Mouse (Mus musculus): ENCODE results near the gene Cald1.

The Cald1 gene

DNA sequence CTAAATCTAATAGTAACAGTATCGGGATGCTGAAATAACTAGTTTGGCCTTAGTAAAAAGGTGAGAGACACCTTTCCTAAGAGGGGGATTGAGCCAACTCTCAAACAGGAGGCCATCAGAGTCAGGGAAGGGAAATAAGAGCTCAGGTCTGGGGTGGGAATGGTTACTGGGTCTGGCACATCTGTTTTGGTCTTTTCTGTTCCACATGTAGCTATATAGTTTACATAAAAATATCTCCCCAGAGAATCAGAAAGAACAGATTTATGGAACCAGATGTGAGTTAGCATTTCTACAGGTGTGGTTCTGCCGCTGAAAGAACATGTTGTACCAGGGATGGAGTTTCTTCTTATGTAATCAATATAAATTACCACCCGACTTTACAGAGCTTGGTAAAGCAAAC is 17.1 kb downstream of the Cald1 start:
- DNase-seq, result no peak

DNA sequence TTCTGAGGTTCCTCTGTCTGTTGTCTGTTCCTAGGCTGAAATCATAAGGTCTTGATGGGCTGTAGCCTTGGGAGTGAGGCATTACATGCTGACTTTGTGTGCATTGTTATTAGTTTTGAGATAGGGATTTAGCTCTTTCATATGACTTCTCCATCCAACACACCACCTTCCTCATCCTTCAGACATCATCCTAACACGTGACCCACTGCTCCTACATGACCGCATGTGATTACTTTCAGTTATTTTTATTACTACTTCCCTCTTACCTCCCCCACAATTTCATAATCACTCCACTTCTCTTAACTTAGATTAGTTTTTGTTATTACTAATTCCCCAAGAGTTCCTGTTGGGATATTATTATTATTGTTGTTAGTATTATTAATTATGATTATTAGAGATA is 21.2 kb downstream of the Cald1 start:
- DNase-seq, result no peak

DNA sequence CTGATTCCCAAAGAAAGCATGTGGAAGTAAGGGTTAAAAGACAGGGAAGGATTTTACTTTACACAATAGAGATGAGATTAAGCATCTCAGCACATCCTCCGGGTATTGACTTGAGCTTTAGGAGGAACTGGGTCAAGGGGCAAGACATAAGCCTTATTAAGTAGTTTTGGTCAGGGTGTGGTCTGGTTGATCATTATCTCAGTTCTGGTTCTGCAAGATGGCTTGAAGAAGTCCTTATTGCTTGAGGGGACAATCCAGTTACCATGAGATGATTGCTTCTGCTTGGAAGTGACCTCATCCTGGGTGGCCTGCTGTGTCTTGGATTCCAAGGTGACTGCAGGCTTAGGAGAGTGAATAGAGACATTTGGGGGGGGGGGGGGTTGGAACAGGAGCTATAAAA is 21.9 kb downstream of the Cald1 start:
- DNase-seq, result no peak

DNA sequence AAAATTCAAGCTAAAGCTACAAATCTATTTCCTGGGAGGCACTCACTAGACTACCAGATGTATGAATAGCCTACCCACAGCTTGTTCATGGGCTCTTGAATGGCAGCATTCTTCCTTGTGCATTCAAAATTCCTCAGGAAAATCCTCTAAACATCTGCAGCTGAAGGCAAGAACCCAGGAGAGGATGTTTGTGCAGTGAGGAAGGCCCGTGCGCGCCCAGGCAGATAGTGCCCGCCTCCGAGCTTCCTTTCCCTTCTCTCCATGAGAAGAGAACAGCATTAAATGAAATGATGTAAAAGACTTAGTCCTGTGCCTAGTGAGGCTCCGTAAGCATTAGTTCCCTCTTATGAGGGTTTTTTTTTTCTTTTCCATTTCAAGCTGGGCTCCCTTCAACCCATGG is 24.6 kb downstream of the Cald1 start:
- DNase-seq, result no peak

DNA sequence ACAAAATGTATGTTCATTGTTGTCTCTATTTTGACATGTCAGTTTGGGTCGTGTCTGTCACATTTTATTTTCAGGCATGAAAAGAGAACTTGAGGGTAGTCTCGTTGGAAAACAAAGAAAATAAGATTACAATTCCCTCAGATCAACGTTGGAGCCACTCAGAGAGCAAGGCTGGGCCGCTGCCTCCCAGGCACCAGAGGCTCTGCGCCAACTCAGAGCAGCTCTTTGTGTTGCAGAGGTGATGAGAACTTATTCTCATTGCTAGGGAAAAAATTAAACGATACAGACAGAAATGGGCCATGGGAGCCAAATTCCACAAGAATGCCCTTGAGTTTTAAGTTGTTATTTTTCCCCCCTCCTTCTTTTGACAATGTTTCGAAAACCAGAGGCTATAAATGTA is 25.0 kb downstream of the Cald1 start:
- no peak for DNase-seq

DNA sequence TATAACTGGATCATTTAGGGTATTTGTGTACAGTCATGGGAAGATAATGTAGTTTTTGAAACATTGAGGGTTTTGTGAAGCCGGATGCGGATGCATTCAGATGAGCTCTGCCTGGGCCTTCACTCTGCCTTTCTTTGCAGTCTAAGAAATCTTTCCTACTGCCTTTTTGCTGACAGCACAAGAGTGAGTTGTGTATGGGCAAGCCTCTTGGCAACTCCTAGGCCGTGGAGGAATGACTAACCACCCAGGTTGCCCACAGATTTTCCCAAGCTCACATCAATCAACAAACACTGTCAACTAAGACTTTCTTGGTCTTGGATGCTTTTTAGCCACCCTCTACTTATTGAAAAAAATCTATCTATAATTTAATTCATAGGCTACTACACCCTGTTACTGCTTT is 26.2 kb downstream of the Cald1 start:
- DNase-seq, result no peak

DNA sequence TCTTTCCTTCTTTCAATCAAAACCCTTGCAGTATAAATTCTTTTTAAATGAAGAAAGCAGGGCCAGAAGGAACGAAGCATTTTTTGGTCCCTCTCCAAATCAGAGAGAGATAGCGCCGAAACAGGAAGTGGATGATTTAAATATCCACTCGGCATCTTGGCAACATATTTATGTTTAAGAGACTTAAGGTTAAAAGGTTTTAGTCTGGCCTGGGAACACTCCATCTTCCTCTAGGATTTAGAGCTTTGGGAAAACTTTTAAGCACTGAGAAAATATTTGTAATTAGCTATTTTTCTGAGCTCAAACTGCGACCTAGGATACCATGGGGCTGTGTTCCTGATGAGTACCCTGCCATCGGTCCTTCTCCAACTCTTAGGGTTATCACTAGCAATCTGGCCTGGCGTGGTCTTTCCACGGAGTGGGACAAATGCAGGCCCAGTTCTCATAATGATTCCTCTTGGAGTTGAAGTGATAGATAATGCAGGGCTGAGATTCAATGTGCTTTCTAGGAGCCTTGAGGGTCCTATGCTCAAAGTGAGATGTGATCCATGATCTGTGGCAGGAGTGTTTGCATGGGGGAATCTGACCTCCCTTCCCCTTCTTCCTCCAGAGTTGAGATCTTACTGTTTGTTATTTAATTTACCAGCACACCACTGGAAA is 28.4 kb downstream of the Cald1 start:
- peak; percentile 39 for DNase-seq

DNA sequence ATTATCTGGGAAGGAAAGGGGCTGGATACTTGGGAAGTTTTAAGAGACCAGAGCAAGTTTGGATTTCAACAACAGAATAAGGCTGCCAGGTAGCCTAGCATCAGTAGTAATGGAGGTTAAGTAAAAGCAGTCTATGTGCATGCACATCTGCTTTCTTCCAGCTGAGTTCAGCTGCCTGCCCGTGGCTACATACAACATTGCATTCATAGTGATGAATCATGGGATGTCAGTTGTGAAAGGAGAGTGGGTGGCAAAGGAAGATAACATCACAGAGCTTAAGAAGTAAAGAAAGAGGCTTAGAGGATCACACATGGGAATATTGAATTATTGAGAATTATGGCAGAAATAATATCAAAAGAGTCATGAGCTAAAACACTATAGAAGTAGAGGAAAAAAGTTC is 29.8 kb downstream of the Cald1 start:
- no peak for DNase-seq

DNA sequence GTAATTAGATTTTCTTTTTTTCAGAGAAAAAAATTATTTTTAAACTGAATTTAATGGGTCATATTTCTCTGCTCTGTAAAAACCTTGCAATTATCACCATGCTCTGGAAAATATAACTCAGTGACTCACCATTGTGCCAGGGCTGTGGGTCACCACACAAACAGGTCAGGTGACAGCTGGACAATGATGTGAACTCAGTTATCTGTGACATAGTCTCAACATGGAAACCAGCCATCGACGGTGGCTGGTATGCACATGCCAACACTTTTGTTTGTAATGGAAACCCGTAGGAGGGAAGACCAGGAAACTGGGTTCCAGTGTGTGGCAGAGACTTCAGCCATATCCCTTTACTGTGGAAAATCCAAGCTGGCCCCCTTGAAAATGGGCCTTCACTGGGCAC is 35.5 kb downstream of the Cald1 start:
- no peak for DNase-seq

DNA sequence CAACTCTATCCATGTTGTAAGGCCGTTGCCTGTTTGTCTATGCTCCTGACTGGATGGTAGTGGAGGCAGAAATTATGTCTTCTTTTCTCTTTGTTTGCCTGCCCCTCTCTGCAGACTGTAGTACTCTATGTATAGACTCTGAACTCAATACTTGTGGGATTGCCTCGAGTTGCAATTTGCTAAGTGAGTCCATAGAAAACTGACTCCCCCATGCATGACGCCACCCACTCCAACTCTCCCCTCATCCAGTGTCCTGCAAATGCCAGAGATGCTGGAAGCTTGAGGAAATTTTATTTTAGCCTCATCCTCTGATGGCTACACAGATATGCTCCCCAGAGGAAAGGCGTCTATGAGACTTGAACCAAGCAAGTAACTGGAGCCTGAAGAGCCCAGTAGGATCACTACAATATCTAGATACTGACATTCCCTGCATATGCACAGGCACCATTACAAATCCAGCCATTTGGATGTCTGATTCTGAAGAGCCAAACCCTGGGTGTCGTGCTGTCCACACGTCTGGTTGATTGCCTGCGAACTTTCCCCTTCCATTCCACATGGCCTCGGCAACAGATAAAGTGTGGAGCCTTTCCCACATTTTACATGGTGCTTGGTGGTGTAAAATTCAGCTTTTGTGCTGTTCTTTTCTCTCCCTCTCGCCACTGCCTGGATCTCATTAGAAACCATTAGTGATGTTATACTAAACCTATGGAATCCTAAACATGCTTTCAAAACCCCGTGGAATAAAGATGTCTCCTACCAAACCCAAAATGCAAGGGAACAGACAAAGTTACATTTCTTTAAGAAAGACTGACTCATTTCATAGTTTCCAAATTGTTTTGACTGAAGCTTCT is 39.5 kb downstream of the Cald1 start:
- DNase-seq, result no peak

DNA sequence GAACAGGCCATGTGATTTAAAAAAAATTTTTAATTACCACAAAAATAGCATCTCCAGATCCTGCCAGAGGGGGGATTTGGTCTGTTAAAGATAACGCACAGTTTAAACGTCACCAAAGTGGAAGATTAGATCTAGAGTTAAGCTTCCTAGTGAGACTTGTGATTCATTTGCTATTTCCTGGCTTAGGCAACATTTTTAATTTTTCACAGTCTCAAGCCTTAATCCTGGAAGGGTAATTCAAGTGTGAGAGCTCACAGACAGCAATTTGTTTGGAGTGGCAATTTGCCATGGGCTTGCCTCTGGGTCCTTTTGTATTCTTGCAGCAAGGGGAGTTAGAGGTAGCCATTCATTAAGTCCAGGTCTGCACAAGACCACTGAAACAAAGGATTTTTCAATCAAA is 40.4 kb downstream of the Cald1 start:
- peak; percentile 83 for DNase-seq

DNA sequence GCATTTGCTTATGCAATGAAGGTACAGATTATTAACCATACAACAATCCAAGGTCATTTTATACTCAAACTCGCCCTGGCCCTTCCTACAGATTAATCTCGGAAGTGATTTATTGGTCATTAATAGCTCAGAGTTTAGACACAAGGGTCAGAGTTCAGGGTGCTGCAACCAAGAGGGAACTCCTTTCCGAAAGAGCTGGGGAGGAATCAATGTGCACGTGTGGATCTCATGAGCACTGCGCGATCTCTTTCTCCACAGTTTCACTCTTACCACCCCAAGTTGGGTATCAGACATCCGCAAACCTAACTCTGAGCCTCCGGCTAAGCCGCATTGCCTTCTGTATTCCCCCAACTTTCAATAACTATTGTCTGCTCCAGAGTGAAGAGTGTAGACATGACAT is 41.9 kb downstream of the Cald1 start:
- no peak for DNase-seq

DNA sequence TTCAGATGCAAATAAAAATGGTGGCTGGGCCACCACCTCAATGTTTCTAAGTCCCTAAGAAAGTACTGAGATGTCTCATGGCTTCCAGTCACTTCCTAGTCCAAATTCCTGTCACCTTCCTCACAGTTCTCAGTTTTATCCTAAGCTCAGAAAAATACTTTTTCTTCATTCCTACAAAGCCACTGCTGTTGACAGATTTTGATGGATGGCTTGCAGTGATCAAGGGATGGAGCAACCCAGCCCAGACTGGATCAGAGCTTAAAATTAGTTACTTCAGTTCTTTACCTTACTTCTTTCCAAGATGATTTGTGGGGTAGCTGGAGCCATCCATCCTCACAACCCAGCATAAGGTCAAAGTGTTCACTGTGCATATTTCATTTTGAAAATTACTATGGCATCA is 42.8 kb downstream of the Cald1 start:
- no peak for DNase-seq

DNA sequence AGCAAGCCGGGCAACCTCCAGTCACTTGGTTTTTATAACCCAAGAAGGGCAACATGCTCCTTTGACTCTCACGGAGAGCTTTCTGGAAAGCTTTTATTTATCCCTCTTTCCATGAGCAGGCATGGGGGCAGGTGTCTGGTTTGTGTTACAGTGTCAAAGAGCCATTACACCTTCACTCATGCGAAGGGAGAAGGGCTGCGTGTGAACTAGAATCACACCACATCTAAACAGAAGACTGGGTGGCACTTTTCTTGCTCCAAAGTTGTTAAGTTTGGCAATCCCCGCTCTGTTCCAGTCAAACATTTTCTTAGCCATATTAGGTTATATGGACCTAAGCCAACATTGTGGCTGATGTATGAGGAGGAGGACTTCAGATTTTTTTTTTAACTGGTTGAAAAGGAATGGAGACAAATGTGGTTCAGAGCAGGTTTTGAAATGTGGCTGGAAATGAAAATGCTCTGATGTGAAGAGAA is 43.8 kb downstream of the Cald1 start:
- DNase-seq, result no peak

DNA sequence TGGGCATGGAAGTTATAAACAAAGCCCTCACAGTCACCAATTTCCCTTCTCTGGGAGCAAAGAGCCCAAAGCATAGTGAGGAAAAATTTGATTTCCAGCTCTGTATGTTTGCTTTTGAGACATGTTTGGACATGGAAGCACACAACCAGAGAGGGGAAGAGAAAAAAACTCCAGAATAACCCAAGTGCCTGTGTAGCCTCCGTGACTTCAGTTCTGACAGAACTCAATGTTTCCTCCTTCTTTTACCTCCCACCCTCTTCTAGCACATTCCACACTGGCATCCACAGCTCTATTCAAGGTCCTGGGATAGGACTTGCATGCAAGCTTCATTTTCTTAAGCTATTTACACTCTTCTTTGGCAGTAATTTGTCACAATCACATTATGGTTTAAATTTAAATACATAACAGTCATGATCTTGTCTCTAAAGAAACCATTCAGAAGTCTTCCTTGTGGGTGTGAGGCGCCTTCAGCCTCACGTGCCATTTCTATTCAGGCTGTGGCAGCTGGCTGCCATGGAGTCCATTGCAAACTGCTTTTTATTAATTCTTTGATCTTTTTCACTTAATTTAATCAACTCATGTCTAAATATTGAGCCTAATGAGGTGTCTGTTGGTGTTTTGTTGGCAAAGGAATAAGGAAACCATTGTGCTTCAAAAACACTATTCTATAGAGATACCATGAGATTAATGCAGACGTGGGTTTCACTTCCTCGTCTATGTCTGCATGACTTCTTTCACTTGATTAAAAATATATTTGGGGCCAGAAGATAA is 49.9 kb downstream of the Cald1 start:
- DNase-seq, result no peak

DNA sequence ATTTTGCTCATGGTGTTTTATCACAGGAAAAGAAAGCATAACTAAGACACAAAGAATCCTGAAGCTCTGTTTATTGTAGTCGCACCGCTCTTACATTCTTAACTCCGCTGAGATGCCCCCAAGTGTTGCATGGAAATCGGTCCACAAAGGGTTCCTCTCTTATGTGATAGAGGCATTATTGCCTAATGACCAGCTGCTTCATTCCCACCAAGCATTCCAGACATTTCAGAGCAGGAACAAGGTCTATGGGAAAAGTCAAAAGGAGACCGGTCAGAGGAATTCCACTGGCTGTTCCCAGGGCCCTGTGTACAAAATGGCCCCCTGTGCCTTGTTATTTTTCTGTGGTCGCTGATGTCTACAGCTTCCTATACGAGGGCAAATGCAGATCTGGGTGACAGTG is 53.0 kb downstream of the Cald1 start:
- peak; percentile 25 for DNase-seq

DNA sequence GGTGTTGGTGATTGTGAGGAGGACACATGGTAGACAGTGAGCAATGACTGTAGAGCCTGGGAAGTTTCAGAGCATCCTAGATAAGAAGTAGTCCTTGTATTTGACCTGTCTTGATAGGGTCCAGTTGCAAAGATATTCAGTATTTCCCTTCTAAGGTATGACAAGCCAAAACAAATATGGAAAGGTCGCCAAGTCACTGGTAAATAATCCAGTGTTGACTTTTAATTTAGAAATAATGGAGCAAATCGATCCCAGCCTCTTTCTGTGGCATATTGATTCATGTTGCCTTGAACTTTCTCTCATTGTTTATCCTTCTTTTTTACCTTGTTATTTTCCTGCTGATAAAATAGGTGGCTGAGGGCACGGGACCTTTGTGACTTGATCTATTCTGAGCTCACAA is 57.4 kb downstream of the Cald1 start:
- DNase-seq, result no peak

DNA sequence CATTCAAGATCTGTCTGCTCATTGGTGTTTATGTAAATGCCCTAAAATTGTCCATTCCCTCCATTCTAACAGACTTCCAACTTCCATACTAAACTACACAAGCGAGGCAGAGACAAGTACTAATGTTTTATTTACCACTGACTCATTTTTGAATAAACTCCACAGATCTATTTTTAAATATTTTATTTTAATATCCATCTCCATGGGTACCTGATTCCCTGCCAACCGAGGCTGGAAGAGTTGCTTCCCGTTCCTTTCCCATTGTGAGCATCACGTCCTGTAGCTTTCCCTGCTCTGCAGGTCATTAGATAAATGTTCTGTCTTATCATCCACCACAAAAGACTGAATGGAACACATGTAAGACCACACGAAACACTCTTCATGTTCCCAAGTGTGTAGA is 60.5 kb downstream of the Cald1 start:
- DNase-seq, result no peak

DNA sequence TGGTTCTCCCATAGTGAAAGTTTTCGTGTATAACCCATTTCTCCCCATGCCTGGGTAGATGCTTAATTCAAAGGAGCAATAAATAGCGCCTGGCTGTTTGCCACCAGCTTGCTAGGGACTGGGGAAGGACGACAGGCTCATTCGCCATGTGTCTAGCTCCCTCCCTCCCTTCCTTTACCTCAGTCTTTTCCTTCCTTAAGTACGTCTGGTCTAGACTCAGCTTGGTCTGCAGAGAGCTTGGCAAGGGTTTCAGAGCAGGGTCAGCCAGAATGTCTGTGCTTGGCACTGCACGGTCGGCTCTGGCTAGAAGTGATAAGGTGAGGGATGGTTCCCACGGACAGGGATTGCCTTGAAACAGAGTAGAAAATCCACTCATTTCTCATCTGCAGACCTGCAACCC is 62.4 kb downstream of the Cald1 start:
- peak; percentile 46 for DNase-seq

DNA sequence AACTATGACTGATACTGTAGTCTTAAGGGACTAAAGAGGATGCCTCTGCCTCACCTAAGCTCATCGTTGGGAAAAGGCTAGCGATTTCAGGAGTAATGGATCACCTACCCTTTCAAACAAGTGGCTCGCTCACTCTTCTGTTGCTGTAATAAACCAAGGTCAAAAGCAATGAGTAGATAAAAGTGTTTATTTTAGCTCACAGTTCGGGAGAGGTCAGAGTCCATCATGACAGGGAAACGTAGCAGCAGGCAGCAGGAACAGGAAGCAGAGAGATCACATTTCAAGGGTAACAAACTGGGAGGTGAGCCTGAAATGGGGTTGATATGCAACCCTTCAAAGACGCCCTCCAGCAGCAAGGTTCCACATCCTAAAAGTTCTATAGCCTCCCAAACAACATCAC is 64.3 kb downstream of the Cald1 start:
- no peak for DNase-seq

DNA sequence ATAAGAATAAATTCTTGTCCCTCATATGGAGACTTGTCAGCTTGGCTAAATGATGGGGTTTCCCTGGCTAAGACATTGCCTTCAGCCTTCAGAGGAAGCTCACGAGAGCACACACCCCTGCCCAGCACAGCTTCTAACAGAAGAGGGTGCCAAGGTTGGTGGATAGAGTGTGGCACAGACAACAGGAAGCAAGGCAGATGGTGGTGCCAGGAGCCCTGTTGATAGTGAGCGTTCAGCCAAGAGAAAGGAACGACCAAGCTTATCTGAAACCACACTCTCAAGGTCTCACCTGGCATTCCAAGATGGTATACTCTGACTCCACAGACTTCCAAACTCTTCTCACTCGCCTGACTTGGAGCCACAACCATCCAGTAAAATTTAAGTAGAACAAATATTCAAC is 66.0 kb downstream of the Cald1 start:
- no peak for DNase-seq

DNA sequence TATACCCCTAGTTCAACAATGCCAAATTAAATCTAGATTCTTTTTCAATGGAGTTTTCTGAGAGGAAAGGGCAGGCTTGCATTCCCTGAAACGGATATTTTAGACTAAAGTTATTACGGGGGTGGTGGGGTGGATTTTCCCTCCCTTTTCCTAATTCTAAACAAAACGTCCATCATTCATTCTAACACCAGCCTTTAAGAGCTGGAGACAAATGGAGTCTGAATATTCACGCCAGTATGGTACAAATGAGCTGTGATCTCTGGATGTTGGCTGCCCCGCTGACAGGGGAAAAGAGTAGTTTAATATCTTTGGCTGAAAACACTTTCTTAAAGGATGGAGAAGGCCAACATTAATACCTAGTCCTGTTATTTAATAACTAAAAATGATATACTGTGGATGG is 66.4 kb downstream of the Cald1 start:
- no peak for DNase-seq

DNA sequence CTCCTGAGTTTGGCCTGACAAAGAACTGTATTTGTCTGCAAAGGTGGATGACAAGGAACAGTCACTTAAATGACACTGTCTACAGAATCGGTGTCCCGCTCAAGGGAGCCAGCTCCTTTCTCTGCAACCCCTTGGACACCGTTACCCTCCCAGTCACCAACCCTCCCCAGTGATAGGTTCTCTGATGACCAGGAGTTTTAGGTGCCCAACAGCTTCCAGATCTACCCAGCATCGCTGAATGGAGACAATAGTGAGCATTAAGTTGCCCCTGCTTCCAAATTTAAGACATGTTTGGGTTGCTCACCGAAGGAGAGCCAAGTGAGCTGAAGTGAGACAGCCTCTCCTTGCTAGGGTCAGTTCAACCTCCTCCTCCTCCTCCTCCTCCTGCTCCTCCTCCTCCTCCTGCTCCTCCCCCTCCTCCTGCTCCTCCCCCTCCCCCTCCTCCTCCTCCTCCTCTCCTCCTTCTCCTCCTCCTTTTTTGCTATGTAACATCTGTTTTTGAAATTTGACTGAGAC is 70.5 kb downstream of the Cald1 start:
- DNase-seq, result no peak

DNA sequence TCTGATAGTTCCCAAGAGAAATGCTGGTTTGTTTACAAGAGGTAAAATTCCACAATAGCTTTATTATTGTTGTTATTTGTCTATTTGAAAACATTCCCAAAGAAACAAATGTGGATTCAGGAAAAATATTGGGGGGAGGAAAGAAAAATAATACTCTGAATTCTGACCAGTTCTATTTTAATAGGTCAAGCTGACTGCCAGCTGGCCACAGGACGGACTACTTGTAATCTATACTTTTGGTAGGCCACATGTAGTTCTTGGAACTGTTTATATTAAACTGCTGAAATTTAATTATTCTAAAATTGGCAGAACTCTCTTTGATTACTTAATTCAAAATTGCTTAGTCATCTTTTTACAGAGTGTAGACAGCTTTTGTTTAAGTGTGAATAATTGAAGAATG is 73.1 kb downstream of the Cald1 start:
- DNase-seq, result no peak
